Mouse (Mus musculus) ES-E14 (cell line): ENCODE measurements at regions not wholly inside any gene's neighbourhood (a gene's known extent, or its start where the extent isn't known, plus 50 kb on each side); places are given as distances from the start of the nearest gene placed in this dataset.

Experiments
- CHD2 ChIP-seq: IDR thresholded peaks from 2 replicates; pipeline ENCODE4 v1.6.1; 2014; ENCODE audit warnings: mild to moderate bottlenecking, low read depth, low read length, inconsistent platforms
- MAFK ChIP-seq: IDR thresholded peaks from 2 replicates; pipeline ENCODE4 v1.6.1; 2014; ENCODE audit warnings: mild to moderate bottlenecking, low read depth, low read length, inconsistent platforms; ENCODE audit not compliant: insufficient read depth
- ZNF384 ChIP-seq: IDR thresholded peaks from 2 replicates; pipeline ENCODE4 v1.6.1; 2012; ENCODE audit warnings: low read depth, low read length, inconsistent platforms

DNA sequence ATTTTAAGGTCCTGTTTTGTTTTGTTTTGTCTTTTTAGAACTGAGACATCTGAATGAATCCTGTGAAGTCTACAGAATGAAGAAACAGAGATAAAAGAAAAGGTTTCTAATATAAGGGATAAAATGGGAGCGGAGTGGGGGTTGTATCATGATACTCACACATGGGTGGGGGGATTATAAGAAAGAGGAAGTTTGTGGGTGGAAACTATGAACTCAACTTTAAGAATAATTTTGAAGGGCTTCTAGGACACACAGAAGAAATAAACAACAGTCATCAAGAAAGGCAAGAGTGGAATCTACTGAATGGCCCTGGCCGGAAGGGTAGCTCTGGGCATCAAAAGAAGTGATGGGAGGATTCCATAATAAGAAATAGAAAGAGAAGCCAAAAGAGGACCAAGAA is 125.1 kb downstream of the Tomm20 start:
- TF ChIP-seq CHD2 (no peak), ZNF384 (no peak), MAFK (no peak)
